Mouse (Mus musculus) liver, postnatal 0 days (tissue): ENCODE data around the gene Fam107b. TPM values are rescaled to one million over a fixed set of nuclear protein-coding genes. Genes with fewer than 3 reads are reported as not detected.

ENCODE experiments used
- ATAC-seq: fragments of 200-750 bp; cut with Nextera tagmentation; 2 replicates; pipeline ENCODE4 v1.8.0; 2017; ENCODE audit warnings: mild to moderate bottlenecking, moderate library complexity
- DNase-seq: peaks from one replicate; pipeline ENCODE4 v3.0.0-alpha.2; 2016
- H3K27ac ChIP-seq: fragments of 300-500 bp; sonication (generic); 2 replicates; pipeline ENCODE4 v1.5.1; 2014; ENCODE audit warnings: antibody characterized with exemption, moderate library complexity, mild to moderate bottlenecking, low read depth
- H3K27me3 ChIP-seq: fragments of 300-500 bp; sonication (generic); 2 replicates; pipeline ENCODE4 v1.6.1; 2014; ENCODE audit warnings: low read length, control low read depth, mixed read lengths; ENCODE audit not compliant: insufficient read depth
- H3K36me3 ChIP-seq: fragments of 300-500 bp; sonication (generic); replicated peaks from 2 replicates; pipeline ENCODE4 v1.6.1; 2014; ENCODE audit warnings: mild to moderate bottlenecking, control low read depth, low read length, moderate library complexity, mixed read lengths; ENCODE audit not compliant: insufficient read depth
- H3K4me1 ChIP-seq: fragments of 300-500 bp; sonication (generic); 2 replicates; pipeline ENCODE4 v1.6.1; 2014; ENCODE audit warnings: antibody characterized with exemption, mild to moderate bottlenecking, control low read depth; ENCODE audit not compliant: insufficient read depth
- H3K4me2 ChIP-seq: fragments of 300-500 bp; sonication (generic); 2 replicates; pipeline ENCODE4 v1.6.1; 2014; ENCODE audit warnings: low read depth, mild to moderate bottlenecking, low read length, moderate library complexity, mixed read lengths
- H3K4me3 ChIP-seq: fragments of 300-500 bp; sonication (generic); 2 replicates; pipeline ENCODE4 v1.5.1; 2014; ENCODE audit warnings: low read depth, low read length
- H3K9ac ChIP-seq: fragments of 300-500 bp; sonication (generic); replicated peaks from 2 replicates; pipeline ENCODE4 v1.6.1; 2014; ENCODE audit warnings: mild to moderate bottlenecking, moderate library complexity
- H3K9me3 ChIP-seq: fragments of 300-500 bp; sonication (generic); 2 replicates; pipeline ENCODE4 v1.6.1; 2016; ENCODE audit warnings: mild to moderate bottlenecking, control low read depth, low read length, mixed read lengths
- CTCF ChIP-seq: sonication (generic); IDR thresholded peaks from 2 replicates; pipeline ENCODE4 v1.5.1; 2016; ENCODE audit warnings: antibody characterized with exemption, low read depth
- EP300 ChIP-seq: IDR thresholded peaks from 2 replicates; pipeline ENCODE4 v1.6.1; 2016; ENCODE audit warnings: antibody characterized with exemption, low read depth, mild to moderate bottlenecking
- WGBS: fragments of 180-500 bp; shearing (Covaris S2); extraction: QIAGEN DNeasy Blood & Tissue Kit; methylation state at CpG from one replicate; pipeline ENCODE4 v1.1.7; 2014; ENCODE audit not compliant: insufficient replicate concordance; 5-methylcytosine and 5-hydroxymethylcytosine counted together
- polyA plus RNA-seq: library from polyadenylated mRNA; unstranded; fragments of >200 nt; fragmentation: Nextera tagmentation; extraction: Ambion mirVana; gene quantifications from 2 replicates; pipeline ENCODE4 v1.2.1, GENCODE M21; 2015

Fam107b gene
- polyA plus RNA-seq, 1 experiment from 2014 or later = 23.1 TPM

GRCm38 (mm10) chr2:3727225-3727930, 157.1 kb downstream of the Fam107b start:
- peak; percentile 50 for ATAC-seq

GRCm38 (mm10) chr2:3728090-3728489, 157.8 kb downstream of the Fam107b start:
- TF ChIP-seq EP300 = no peak
- TF ChIP-seq CTCF = no peak
- no peaks in the 10 kb centered on the region for H3K27me3 ChIP-seq
- 79% methylated on average over 4 of the region's 4 CpGs for WGBS
- peaks cover 40% of the 10 kb centered on the region for H3K4me1 ChIP-seq
- H3K9me3 ChIP-seq = no peaks in the 10 kb centered on the region
- H3K27ac ChIP-seq = no peak overlapping the region
- no peak for DNase-seq
- H3K36me3 ChIP-seq = 0 out of 2 replicates have a peak, but pooled peaks cover 2% of the 10 kb centered on the region
- H3K4me3 ChIP-seq = no peak overlapping the region
- no peak overlapping the region for H3K4me2 ChIP-seq
- ATAC-seq = no peak
- no peak overlapping the region for H3K9ac ChIP-seq

More at GRCm38 (mm10) chr2:3727225-3727930, 157.1 kb downstream of the Fam107b start:
- Histone ChIP-seq H3K4me1 (peaks cover 39% of the 10 kb centered on the region), H3K9ac (no peak overlapping the region), H3K9me3 (no peaks in the 10 kb centered on the region), H3K4me2 (peak overlapping the region; percentile 10; the same call in 1 of the 2 replicates), H3K4me3 (no peak overlapping the region), H3K36me3 (0 out of 2 replicates have a peak, but pooled peaks cover 2% of the 10 kb centered on the region), H3K27ac (peak overlapping the region; percentile 84), H3K27me3 (no peaks in the 10 kb centered on the region)
- WGBS = 28% methylated on average over 5 of the region's 5 CpGs
- DNase-seq = no peak
- TF ChIP-seq EP300 (peak; percentile 48; the same call in 1 of the 2 replicates), CTCF (no peak)

- no peak for TF ChIP-seq CTCF
- no peak for TF ChIP-seq EP300
- Histone ChIP-seq H3K9me3 (no peaks in the 10 kb centered on the region), H3K27me3 (no peaks in the 10 kb centered on the region), H3K4me2 (no peak overlapping the region), H3K4me3 (no peak overlapping the region), H3K36me3 (0 out of 2 replicates have a peak, but pooled peaks cover 2% of the 10 kb centered on the region), H3K27ac (no peak overlapping the region), H3K4me1 (peaks cover 34% of the 10 kb centered on the region), H3K9ac (no peak overlapping the region)
- 52% methylated on average over 3 of the region's 3 CpGs for WGBS
- no peak for ATAC-seq
- DNase-seq = no peak
Measured at GRCm38 (mm10) chr2:3729586-3729985, 159.3 kb downstream of the Fam107b start.

- Histone ChIP-seq H3K4me3 (no peak overlapping the region), H3K9me3 (no peaks in the 10 kb centered on the region), H3K27ac (peak overlapping the region; percentile 44), H3K9ac (no peak overlapping the region), H3K4me2 (peak overlapping the region; percentile 47), H3K36me3 (0 out of 2 replicates have a peak, but pooled peaks cover 2% of the 10 kb centered on the region), H3K27me3 (no peaks in the 10 kb centered on the region), H3K4me1 (peaks cover 31% of the 10 kb centered on the region)
- TF ChIP-seq CTCF = no peak
- no peak for TF ChIP-seq EP300
- WGBS = 40% methylated on average over 10 of the region's 10 CpGs
- DNase-seq (no peak), ATAC-seq (no peak)
Measured at GRCm38 (mm10) chr2:3730744-3731143, 160.5 kb downstream of the Fam107b start.

- no peaks in the 10 kb centered on the region for H3K9me3 ChIP-seq
- no peak overlapping the region for H3K9ac ChIP-seq
- ATAC-seq = no peak
- no peak for DNase-seq
- peak overlapping the region; percentile 47 for H3K4me2 ChIP-seq
- H3K27me3 ChIP-seq = no peaks in the 10 kb centered on the region
- TF ChIP-seq CTCF = no peak
- no peak for TF ChIP-seq EP300
- 68% methylated on average over 14 of the region's 14 CpGs for WGBS
- no peak overlapping the region; the same call in 1 of the 2 replicates for H3K27ac ChIP-seq
- peaks cover 28% of the 10 kb centered on the region for H3K4me1 ChIP-seq
- H3K4me3 ChIP-seq = no peak overlapping the region
- H3K36me3 ChIP-seq = 0 out of 2 replicates have a peak, but pooled peaks cover 2% of the 10 kb centered on the region
Measured at GRCm38 (mm10) chr2:3731316-3732015, 161.2 kb downstream of the Fam107b start.
